Mouse (Mus musculus): ENCODE measurements around the gene Renbp.

DNA sequence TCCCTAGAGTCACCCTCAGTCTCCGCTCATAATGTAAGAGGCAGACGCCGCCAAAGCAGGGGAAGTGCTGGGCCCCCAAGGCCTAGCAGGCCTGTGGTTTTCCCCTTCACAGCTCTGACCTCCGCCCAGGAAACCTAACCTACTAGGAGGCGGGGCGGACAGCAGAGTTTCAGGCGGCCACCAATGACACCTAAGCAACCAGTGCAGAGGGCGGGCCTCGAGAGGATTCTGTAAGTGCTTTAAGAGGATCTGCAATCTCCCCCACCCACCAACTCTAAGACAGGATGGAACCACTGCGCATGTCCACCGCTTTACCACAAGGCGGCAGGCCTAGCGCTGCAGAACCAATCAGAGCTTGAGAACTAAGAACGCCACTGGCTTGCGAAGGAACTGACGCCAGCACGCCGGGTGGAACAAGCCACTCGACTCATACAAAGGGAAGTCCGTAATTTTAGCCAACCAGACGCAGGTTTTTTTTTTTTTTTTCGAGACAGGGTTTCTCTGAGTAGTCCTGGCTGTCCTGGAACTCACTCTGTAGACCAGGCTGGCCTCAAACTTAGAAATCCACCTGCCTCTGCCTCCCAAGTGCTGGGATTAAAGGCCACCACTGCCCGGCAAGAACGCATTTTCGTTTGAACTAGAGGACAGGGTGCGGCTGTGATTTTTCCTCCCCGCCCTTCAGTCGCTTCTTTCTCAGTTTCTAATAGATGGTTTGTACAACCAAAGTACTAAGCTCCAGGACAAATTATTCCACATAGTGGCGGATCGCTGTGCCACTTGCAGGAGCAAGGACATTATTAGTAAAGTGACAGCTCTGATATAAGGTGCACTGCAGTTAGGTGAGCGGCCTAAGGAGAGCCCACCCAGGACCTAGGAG is 15.6 kb downstream of the Renbp start:
- peak; percentile 69 for TF ChIP-seq CTCF (IDR thresholded peaks at IDR 0.05; ENCODE audit: low read depth)
- TF ChIP-seq EP300 (optimal IDR thresholded peaks at IDR 0.05) = no peak
